Mouse (Mus musculus) spleen, embryonic (tissue): ENCODE measurements around the gene U2af1l4.

Experiments
- CTCF ChIA-PET: fragments of 350-600 bp; sonication (Branson Sonifier 250); formaldehyde crosslinking; loops from one replicate; lab custom pipeline; 2022; lab: Charles Lee

Gene U2af1l4

DNA sequence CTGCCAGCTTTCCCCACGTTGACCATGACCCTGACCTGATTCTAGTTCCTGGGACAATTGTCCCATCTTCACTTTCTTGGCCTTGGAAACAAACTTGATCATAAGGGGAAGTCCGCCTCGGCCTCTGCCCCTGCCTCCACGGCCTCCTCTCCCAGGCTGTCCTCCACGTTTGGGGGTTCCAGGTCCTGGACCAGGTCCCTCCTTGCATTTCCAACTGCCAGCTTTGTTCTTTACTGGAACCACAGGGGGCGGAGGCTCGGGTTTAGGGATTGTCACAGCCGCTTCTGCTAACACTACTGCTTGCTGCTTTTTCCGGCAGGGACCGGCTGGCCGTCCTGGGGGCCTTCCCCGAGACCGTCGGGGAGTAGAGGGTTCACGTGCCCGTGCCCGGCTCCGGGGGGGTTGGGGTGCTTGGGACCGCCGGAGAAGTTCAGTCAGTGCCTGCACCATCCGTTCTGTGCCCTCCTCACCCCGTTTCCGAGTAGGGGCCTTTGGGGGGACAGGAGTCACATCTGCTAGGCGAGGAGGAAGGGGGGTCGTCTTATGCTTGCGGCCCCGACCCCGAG, 23.4 kb downstream of the U2af1l4 start:
- CTCF ChIA-PET, result no interaction called here

DNA sequence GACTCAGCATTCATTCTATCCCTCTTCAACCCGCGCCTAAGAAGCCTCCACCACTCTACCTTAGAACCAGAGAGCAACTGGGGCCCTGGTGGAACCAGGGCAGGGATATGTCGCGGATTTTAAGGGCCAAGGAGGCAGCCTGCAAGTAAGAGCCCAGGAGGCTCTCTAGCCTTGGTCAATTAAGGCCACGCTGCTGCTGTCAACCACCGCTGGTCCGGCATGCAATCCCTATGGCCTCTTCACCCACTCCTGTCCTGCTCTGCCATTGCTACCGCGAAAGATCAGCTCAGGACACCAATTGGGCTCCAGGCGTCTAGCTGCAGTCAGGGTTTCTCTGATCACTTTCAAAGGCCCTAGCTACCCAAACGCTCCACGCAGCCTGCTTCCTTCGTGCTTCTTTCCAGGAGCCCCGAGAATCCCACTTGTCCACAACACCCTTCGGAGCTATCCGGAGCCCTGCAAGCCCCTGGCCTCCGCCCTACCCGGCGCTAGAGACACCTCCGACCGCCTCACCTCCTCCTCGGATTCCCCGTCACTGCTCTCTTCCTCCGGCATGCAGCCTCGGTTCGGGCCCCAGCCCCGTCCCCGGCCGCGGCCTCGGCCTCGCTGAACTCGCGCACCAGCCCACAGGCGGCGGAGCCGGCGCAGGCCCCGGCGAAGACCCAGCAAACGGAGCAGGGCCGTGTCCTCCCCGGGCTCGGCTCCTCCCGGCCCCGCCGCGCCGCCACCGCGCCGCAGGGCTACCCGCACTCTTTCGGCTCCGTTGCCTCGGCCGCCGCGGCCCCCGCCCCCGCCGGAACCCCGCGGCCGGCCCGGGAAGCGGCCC, 25.0 kb downstream of the U2af1l4 start:
- CTCF ChIA-PET, result no interaction called here

DNA sequence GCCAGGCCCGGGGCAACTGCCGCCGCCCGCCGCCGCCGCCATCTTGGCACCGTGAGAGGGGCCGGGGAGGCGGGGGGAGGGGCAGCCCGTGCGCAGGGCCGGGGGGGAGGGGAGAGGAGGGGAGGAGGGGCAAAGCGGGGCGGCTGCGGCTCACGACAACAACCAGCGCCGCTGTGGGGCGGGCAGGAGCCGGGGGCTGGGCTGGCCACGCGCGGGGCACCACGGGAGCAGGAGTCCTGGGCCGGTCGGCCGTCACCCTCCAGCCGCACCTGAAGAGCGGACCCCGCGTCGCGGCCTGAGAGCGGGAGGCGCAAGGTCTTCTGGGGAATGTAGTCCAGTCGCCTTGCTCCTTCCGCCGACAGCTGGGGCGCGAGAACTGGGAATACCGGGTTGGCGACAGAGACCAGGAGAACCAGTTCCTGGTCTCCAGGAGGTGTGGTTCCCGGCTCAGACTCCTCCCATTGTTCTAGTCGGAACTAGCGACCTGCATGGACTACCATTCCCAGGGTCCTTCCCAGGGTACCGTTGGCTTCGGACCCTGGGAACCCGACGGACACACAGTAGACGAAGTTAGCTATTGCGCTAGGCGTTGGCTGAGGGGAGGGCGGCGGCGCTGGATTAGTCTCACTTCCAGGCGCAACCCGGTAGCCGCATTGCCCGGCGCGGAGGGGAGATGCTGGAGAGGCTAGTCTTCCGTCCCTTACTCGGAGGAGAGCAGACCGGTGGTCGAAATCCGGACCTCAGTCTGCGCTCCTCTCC, 25.8 kb downstream of the U2af1l4 start, which contains the start of gene Kmt2b:
Gene Kmt2b (minus strand): TSS at position 51 of the 759 bp plus-strand sequence.
- CTCF ChIA-PET, result no interaction called here

DNA sequence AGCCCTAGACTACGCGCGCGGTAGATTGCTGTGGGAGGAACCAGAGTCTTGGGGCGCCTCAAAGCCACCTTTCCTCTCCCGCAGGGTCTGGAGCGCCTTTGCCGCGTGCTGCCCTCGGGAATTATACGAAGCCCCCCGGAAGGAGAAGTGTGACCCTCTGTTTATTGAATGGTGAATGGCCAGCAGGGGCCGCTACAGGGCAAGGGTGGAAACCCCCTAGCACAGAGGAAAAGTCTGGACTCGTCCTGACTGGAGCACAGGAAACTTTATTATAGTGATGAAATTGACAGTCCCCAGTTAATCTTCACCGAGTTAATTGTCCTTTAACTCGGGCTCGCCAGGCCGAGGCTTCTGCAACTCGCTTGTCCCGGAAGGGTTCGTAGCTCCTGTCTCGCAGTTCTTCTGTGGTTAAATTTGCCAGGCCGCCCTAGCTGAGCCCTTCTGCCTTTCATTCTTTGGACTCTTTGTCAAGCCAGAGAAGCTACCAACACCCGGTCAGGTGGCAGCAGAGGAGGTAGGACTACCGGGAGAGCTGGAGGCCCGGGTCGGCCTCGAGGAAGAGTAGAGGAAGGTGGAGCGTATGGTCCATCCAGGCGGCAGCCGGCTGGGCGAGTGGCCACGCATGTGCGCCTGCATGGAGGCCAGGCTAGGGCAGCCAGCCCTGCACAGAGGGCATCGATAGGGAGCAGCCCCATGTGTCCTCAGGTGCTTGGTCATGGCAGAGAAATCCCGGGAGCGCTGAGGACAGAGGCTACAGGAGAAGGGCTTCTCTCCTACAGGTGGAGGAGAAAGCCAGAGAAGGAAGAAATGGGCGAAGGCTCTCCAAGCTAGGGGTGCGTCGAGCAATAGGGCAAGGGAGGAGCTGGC, 26.6 kb downstream of the U2af1l4 start:
- CTCF ChIA-PET, result interaction anchor here (0.6 kb wide), 1 partner anchor 151 kb away, joined by 3 read pairs; no protein-coding TSS in a partner anchor

DNA sequence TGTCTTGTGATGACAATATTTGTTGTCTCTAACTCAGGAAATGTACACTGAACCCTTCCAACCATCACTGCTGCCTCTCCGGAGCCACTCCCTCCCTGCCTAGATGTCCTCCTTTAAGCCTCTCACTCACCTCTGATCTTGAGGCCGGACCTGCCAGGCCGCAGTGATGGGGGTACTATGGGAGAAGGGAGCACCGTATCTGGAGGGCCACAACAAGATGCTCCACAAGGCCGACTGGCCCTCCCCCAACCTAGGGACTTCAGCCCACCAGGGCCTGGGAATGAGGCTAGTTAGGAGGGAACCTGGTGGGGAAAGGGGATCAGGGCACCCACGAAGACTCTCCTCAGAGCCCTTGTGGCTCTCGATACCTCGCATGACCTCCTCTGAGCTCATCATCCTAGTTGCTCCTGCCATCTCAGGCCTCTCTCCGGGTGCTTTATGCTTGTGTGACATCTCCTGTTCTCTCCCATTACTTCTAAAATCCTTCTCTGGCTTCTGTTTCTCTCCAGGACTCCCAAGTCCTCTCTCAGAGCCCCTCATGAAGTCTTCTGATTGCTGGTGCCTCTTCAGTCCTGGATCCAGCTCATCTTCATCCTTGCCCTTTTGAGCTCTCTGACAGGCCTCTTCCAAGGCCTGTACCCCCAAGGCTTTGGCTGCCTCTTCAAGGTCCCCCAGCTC, 28.0 kb downstream of the U2af1l4 start:
- CTCF ChIA-PET, result no interaction called here

DNA sequence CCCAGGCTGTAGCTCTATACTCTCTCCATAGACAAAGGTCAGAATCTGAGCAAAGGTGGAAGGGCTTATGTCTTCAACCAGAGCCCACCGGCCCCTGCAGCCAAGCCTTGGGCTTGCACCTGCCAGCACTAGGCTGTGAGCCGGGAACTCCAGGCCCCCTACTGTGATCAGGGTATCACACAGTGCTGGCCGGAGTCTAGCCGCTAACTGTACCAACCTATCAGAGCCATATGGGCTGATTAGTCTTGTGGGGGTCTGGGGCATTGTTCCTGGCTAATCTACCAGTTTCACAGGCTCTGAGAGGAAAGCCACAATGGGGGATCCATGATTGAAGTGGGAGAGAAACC, 28.5 kb downstream of the U2af1l4 start:
- CTCF ChIA-PET, result no interaction called here

DNA sequence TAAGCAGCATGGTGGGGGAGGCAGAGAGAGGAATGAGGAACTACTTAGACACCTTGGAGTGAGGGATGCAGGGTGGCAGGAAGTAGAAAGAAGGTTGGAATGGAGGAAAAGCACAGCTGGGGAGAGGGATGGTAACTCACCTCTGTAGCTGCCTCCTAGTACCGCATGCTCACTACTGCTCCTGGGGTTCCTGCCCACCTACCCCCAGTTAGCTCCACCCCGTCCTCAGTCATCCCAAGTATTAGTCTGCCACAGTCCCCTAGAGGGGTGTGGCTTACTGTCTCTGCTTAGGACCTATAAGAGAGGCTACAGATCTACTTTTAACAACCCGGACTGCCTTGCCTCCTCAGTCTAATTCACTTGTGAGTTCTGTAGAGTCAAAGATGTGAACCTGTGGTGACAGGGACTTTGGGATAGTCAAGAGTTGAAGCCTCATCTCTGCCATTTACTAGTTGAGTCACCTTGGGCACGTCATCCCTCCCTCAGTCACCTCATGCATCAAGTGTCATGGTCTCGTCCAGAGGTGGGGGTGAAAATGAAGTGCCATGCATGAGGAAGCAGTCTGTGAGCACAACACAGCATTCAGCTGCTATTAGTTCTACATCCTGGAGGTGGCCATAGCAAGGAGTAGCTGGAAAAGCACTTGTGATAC, 29.8 kb downstream of the U2af1l4 start:
- CTCF ChIA-PET, result interaction anchor here (0.5 kb wide), 1 partner anchor 30 kb away, joined by 5 read pairs; the partner anchor contains the start of genes Gm49396, Psenen and U2af1l4

DNA sequence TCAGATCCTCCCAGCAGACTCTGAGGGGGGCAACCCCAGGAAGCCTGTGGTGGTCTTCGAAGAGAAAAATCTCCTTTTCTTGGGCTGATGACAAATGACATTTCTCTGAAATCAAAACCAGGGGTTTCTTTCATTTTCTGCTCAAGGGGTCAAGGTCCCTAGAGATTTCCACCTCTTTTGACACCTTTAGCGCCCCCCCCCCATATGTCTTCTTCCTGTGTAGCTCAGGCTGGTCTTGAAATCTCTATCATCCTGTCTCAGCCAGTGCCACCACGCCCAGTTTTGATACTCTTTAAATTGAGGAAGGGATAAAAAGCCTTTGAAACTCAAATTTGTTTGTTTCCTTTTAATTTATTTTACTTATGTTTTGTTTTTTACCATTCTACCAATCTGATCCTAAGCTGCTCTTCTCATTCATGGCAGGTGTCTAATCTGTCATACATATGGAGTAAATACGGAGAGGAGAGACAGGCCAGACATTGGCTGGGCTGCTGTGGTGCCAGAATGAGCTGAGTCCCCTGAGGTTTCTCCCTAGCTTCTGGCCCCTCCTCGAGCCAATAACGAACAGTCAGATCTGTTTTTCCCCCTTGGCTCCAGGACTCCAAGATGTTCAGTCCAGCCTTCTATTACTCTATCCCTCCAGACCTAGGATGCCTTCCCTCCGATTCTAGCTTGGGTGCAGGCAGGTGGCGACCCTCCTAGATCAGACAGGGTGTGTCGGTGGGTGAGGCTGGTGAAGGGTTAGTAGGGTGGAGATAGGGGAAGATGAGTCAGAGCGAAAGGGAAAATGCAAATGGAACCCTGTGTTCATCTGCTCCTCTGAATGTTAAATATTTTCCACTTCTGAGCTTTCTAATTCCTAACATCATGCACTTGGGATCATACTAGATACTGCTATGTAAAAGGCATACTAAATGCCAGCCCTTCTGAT, 30.7 kb downstream of the U2af1l4 start:
- CTCF ChIA-PET, result interaction anchor here (1.0 kb wide), 1 partner anchor 21 kb away, joined by 4 read pairs; no protein-coding TSS in a partner anchor

DNA sequence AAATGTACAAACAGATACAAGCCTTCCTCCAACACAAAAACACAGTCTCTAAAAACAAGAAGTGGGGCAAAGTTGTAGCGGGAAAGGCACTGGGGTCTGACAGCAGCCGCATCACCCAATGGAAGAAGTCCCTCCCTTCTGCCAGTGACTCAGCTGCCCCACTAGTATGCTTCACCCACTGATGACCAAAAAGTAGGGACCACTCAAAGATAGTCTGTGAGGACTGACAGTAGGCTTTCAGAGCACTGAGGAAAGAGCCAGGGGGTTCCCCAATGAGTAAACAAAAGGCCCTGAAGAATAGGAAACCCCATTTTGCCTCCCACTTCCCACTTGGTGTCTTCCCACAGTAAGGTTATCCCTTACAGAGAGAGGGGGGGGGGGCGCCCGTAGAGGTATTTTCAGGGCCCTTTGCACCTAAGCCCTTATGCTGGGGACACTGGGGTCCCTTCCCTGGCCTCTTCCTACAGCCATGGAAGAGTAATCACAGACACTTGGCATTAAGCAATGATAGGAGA, 31.5 kb downstream of the U2af1l4 start:
- CTCF ChIA-PET, result interaction anchor here (1.0 kb wide), 1 partner anchor 20 kb away, joined by 4 read pairs; no protein-coding TSS in a partner anchor

DNA sequence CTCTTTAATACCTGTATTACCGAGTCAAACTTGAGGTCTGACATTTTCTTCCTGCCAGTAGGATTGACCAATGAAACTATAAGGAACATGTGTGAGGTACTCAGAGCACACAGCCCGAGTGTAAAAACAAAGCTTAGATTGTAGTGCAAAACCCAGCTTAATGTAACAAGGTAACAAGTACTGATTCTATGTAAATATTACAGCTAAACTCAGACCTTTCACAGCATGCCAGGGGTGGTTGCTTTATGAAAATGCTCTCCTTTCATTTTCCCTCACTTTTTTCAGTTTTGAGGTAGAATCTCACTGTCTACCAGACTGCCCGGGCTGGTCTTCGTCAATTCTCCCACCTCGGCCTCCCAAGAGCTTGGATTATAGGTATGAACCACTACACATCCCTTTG, 33.0 kb downstream of the U2af1l4 start:
- CTCF ChIA-PET, result interaction anchor here (0.7 kb wide), 1 partner anchor 30 kb away, joined by 3 read pairs; the partner anchor contains the start of gene Cox6b1

DNA sequence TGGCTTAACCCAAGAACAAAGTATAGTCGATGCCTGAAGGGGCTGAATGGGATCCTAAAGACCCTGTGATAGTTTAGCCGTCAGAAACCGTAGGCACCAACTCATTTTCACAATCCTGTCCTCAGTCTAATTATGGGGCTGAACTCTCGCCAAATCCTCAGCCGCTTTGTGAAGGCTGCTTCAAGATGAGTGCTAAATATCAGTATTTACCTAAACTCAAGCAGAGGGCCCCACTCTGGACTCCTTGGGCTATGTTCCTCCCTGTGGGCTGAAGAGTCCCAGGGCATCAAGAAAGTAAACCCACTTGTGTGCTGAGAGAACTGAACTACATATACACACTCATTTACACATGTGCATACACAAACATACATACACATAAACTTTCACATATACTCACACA, 33.7 kb downstream of the U2af1l4 start:
- CTCF ChIA-PET, result interaction anchor here (0.7 kb wide), 1 partner anchor 29 kb away, joined by 3 read pairs; the partner anchor contains the start of gene Cox6b1

DNA sequence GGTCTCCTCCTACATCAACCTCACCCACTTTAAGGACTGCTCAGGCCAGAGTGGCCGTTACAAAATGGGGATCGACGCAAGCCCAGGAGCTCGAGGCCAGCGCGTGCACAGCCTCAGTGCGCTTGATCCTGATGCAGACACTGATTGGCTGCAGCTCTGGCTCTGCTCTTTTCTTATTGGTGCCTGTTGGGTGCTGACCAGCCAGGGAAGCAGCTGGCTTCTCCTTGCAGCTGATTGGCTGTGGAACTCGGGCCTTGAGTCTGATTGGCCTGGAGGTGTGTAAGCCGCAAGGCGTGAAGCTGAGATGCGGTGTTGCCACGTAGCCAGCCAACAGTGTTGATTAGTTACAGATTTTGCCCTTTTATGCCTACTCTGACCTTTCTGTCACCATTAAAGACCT, 35.7 kb downstream of the U2af1l4 start, which contains the start of gene Zbtb32:
Gene Zbtb32 (minus strand): TSS at position 124 of the 400 bp plus-strand sequence.
- CTCF ChIA-PET, result no interaction called here

DNA sequence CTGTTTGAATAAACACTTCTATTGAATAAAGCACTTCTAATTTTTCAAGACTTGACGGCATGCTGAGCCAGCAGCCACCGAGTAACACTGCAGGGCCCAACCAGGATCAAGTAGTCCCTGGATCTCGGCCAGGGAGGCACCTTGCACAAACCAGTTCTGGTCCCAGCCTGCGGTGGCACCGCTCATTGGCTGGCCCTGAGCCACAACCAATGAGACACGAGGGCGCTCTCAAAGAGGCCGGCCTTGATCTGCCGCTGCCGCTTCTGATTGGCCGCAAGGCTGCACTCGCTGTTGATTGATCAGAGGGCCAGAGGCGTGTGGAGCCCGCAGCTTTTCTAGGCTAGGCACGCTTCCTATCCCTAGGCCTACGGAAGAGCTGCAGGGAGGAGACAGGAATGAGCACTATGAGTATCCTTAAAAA, 36.8 kb downstream of the U2af1l4 start:
- CTCF ChIA-PET, result no interaction called here

DNA sequence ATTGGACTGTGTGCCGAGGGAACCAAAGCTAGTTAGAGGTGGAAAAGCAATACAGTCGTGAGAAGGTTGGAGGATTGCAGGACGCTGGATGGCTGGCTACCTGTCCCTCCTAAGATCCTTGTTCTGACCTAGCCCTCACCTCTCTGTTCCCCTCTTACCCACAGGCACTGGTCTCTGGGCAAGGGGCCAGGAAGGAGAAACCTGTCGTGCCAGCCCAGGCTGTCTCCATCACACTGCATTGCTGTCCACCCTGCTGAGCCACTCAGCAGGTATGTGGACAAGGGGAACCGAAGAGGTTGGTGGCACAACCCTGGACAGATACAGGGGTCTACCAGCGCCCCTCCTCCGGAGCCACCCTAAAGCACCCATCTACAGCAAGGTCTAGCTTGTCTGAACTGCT, 37.5 kb downstream of the U2af1l4 start:
- CTCF ChIA-PET, result no interaction called here

DNA sequence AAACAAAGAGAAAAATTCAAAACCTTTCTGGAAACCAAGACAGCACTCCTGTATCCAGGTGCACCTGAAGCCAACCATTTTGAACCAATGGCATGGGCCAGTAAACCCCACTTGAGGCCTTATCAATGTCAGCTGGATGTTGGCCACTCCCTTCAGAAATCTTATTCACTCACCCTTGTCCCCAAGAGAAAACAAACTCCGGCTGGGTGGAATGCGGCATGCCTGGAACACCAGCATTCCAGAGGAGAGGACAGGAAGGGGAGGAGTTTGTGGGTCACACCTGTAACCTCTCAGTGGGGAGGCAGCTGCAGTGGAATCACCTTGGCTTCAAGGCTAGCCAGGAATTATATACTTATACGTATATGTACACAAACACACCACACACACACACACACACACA, 39.5 kb downstream of the U2af1l4 start:
- CTCF ChIA-PET, result no interaction called here

DNA sequence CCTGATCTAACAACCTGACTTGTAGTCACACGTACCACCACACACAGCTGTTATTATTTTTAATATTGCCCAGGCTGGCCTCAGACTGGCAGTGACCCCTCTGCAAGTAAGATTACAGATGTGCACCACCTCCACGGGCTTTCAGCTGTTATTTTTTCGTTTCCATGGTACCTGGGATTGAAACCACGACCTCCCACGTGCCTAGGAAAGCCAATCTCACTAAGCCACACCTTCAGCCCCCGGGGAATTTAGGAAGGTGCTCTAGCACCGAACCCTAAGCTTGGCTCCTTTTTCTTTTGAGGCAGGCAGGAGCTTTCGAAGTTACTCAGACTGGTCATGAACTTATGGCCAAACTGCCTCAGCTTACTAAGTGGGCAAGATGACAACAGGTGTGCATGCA, 41.3 kb downstream of the U2af1l4 start:
- CTCF ChIA-PET, result interaction anchor here (0.6 kb wide), 1 partner anchor 10 kb away, joined by 7 read pairs; no protein-coding TSS in a partner anchor

DNA sequence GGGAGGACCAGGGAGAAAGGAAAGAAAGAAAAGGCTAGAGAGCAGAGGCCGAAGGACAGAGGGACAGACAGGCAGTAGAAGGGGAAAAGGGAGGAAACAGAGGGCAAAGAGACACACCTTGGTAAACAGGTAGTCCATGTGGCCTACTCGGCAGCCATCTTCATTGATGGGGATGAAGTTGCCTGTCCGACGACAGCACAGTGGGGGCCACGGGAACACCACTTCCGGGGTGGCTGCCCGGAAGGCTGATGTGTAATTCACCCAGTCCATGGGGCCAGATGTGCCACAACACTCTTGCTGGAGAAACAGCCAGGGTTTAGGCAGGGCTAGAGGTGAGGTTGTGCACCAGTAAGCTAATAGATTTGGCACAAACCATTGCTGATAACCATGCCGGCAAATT, 41.8 kb downstream of the U2af1l4 start:
- CTCF ChIA-PET, result interaction anchor here (0.6 kb wide), 1 partner anchor 9 kb away, joined by 7 read pairs; no protein-coding TSS in a partner anchor

DNA sequence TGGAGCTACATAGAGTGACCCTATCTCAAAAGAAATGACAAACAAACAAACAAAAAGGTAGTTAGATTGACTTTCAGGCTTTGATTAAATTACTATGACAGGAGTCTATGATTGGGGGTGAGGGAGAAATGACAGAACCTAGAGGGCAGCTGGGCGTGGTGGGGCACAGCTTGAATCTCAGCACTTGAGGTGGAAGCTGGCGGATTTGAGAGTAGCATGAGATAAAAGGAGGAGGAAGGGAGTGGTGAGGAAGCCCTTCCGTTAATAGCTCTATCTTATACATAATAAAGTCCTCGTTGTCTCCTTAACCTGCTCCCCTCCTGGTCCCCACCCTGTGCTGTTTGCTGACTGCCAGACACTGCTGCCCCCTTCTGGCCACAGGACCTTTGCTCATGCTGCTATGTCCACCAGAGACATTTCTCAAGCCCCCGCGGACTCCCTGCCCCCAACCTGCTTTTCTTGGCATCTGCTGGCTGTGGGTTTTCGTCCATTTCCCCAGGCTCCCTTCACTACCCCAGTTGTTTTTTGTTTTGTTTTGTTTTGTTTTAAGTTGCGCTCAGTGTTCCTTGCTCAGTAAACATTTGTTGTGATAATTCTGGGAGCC, 44.7 kb downstream of the U2af1l4 start:
- CTCF ChIA-PET, result interaction anchor here (1.0 kb wide), 1 partner anchor 18 kb away, joined by 3 read pairs; the partner anchor contains the start of gene Cox6b1
